Mouse (Mus musculus) urinary bladder, postnatal 14 days (tissue): ENCODE data around the gene Slx4ip.
A peak's percentile ranks its signal among the peaks of the same experiment; 100 is the strongest.

Experiments
- DNase-seq: peaks from one replicate; pipeline ENCODE4 v3.0.0; 2021; ENCODE audit warnings: low spot score

Slx4ip gene

DNA sequence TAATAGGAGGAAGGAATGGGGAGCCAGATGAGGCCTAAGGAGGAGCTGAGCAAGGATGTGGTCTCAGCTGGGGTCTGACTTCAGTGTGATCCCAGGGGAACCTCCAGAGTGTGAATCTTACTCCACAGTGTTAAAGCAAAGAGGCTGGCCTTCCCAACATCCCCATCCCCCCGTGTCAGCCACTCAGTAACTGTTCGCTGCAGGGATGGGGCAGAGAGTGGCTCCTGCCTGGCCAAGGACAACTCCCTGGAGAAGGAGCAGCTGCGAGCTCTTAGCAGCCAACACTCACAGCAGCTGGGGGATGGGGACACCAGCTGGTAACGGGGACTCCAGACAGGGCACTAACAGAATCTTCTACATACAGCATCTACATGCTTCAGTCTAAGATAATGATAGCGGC, 210.1 kb downstream of the Slx4ip start:
- no peak for DNase-seq

DNA sequence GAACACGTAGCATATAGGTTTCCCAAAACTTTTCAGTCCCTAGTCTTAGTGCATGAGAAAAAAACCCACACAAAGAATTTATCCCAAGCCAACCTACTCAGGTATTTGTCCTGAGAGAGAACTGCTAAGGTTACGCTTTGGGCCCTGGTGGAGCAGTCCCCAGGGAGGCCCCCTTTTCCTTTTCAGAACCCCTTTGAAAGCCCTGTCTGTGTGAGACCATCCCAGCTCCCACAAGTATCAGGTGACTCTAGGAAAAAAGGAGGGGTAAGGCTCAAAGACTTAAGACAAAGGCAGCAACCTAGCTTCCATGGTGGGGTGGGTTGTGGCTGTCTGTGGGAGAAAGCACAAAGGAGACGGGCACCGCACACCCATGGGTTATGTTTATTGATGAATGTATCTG, 216.2 kb downstream of the Slx4ip start:
- DNase-seq: no peak

DNA sequence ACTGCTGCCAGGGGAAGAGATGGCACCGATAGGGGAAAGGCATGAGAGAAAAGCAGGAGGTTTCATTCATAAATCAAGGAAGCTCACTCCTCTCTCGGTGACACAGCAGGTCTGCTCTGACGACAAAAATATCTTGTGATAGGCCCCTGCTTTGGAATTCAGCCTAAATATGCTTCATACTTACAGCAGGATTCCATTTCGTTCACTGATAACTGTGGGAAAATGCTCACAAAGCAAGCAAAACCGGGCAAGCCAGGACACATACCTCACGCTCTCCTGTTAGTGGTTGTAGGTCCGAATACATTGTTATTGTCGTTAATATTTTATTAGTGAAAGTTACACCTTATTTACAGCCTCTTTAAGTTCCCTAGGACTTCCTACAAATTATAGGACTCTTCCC, 216.9 kb downstream of the Slx4ip start:
- DNase-seq: peak; percentile 51

DNA sequence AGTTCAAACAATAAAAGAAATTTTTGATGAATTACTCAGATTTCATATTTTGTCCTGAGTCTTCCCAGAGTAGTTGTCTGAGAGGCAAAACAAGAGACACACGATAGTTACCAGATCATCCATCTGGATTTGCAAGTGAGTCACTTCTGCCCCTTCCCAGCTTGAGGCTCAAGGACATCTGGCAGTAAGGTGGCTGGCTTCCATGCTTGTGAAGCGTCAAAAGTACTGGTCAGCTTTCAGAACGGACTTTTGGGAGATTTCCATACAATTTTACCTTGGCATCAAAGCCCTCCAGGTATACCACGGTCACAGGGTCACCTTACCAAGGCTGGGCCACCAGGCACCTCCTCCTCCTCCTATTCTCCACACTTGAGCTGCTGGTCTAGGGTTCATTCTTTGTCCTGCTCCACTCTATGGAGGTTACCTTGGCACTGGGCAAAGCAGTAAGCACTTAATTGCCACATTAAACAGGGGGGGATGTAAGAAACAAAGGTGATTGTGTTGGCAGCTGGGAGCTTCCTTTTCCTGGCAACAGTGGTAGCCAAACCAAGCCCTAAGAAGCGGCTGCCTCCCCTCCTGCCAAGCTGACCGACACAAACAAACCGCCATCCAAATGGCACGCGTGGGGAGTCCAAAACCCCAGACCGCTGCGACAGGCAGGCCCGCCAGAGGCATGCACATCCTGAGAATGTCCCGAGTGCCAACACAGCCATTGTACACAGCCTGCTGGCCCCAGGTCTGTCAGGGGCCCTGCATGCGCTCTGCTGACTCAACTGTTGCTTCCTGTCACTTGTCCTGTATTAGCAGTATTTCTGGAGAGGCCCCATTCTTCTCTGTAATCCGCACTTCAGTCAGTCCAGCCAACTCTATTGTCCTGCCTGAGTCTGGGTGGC, 218.5 kb downstream of the Slx4ip start:
- DNase-seq: no peak

DNA sequence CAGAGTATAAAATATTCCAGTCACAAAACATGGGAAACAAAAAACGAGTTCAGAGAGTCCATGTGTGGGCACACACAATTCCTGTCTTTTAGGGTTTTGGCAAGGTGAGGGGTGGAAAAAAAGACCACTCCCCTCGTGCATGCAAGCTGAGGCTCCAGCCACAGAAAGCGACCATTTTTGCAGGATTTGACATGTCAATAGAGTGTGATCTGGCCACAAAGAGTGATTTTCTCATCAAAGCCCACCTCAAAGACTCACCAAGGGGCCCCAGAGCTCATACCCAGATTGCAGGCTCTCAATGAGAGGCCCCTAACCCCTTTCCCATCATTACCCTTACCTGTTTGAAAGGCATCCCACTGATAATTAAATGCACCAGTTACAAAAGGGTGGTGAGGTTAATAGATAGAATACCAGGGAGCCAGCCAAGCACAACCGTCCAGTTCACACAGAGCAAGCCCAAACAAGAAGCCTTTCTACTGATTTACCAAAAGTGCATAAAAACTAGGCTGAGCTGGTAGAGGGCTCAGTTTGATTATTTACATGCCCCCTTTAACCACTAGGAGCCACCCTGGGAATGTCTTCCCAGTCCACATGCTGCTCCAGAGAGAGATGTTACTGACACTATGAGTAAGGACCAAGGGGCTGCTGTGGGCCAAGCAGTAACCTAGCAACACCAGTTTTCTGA, 219.3 kb downstream of the Slx4ip start:
- DNase-seq: no peak

DNA sequence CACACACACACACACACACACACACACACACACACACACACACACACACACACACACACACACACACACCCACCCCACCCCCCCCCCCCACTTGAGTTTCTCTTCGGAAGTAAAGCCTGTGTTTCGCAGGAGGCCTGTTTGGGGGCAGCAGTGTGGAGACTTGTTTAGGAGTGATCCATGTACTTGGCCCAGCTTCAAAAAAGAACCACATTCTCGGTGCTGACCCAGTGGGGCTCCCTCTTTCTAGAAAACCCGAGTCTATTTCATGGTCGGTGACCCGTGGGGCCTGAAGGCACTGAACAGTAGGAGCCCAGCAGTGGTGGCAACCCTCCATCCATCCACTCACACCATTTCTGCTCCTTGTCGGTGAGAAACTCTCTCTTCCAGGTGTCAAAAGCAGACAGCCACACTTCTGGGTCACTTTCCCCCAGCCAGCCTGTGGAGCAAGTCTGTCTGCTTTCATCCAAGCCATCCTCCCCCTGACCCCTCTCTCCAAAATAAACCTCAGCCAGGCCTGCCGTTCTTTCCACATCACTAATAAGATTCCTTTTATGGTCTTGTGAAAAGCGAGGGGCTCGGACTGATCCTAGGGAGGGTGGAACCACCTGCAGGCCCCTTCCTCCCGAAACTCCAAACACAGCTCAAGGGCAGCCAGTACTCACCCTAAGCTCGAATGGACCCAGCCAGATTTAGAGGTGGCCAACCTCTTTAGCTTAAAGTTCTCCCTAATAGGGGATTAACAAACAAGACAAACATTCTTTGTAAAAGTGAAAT, 222.5 kb downstream of the Slx4ip start:
- DNase-seq: no peak

DNA sequence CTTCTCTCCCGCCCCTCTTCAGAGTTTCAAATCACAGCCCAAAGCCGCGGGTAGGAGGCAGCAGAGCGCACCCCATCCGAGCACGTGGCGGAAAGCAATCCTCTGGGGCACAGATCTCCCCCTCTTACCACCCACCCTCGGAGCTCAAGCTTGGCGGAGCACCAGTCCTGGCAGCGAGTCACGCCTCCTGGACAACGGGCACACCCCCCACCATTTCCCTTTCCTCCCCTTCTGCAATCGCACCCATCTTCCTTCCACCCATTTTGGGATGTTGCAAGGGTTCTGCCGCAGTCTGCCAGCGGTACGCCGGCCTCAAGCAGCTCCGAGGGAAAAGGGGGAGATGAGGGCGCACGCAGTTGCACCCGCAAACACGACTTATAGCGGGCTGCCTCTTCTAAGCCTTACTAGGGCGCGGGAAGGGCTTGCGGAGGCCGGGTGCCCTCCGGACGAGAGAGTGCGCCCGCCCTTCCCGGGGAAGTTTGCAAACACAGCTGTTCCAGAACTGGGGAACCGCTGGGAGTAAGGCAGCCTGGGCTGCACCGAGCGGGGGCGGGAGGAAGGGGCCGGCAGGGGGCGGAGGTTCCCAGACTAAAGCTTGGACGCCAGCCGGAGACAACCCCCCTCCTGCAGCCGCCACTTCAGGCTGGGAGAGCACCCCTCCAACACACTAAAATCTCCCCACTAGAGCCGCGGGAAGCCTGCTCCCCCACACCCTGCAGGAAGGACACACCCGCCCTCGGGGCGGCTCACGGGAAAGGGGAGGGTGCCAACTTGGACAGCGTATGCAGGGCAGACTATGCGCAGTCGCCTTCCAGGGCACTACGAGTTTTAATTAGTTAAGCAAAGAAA, 223.5 kb downstream of the Slx4ip start:
- peak; percentile 85 for DNase-seq

DNA sequence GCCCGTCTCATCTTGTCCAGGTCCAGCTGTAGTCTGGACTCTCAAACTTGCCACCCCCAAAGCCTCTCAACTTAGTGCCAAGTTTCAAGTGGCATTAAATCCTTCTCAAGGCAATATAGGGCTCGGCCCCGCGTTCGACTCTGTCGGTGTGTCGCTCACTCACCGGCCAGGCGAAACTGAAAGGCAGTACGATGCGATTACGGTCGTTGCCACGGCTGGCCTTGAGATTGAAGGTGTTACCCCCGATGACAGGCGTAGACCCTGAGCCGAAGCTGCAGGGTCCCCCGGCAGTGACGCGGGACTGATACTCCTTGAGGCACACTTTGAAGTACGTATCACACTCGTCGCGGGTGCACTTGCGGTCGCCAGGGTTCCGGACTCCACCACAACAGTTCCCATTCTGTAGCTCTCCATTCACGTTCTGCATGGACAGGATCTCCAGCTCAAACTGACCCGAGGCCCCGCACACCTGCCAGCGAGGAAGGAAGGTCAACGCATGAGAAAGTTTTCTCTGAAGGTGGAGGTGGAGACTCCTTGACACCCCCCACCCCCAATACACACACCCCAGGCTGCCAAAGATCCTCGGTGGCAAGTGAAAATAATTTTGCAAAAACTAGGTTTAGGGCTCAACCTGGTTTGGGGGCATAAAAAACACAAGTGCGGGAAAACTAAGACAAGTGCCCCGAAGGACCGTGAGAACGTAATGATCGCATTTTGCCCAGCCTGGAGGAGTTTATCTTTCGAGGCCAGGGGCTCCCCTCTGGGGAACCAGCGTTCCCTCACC, 224.4 kb downstream of the Slx4ip start:
- peak; percentile 24 for DNase-seq

DNA sequence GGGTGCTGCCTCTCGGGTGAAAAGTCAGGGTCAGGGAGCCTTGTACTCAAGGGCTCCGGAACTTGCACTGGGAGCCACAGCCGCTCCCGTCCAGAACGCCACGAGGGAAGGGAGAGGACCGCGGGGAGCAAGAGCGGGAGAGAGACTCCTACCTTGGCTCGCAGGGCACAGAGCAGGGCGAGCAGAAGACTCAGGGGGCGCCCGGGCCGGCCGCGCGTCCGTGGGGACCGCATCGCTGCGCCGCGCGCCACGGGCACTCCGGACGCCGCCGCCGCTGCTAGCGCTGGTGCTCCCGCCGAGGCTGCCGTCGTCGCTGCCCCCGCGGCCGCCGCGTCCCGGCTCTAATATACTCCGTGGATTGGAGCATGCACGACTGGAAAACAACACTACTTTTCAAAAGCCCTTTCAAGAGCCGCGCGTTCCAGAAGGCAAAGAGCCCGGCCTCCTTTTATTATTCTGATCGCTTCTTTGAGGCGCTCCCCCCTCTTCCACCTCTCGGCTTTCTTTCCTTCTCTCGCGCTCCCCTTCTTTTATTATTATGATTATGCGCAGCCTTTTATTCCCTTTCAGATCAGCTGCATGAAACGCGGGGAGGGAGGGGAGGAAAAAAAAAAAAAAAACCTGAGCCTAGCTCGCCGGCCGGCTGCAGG, 225.1 kb downstream of the Slx4ip start, which contains the start of gene Jag1:
Gene Jag1 (minus strand): TSS at position 620 of the 650 bp plus-strand sequence.
- peak; percentile 36 for DNase-seq

DNA sequence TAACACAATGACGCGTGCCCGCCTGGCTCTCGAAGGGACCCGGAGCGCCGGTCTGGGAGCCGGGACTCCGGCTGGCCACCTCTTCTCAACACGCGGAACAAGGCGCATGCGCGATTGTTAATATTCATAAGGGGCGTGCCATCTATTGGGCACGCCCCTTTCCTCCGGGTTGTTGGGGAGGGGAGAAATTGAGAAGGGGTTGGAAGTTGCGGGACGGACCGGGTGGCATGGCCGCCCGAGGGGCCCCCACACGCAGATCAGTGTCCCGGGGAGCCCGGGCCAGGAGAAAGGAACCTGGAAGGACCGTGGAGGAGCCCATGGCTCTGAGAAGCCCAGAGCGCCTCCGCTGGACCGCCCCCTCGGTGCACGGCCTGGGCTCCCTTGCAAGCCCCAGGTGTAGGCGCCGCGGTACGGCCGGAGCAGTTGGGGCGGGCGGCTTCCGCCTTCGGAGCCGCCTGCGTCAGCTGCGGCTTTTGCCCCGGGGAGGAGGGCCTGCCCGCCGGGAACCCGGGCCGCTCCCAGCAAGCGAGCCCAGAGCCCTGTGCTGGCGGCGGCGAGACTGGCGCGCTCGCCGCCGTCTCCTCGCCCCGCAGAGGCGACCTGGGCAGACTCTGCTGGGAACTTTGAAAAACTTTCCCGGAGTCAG, 225.8 kb downstream of the Slx4ip start:
- peak; percentile 95 for DNase-seq

DNA sequence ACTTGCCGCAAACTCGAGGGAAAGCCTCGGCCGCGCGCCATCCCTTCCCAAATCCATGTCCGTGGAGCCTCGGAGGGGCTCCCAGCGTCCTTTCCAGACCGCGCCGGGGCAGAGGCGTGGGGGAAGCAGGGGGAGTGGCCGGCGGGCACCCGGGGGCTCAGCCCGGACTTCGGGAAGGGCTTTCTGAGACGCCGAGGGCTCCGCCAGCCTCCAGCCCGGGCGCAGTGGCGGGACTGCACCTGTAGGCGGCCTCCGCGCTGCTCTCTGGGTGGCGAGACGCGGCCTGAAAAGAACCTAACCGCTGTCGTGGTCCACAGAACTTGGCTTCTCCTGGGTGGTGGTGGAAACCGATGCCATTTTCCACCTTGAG, 226.3 kb downstream of the Slx4ip start:
- DNase-seq: peak; percentile 91
